Mouse (Mus musculus) MEL (cell line): ENCODE data around the gene Etfdh.

Experiments used
- CTCF ChIP-seq, 3 experiments: IDR thresholded peaks in 2 of 3; conservative IDR thresholded peaks in 1 of 3; 2 replicates each; pipeline ENCODE4 v1.5.1; 2011 to 2012; ENCODE audit warnings: low read length in 3 of 3, low read depth in 2 of 3, mild to moderate bottlenecking in 2 of 3, improper control_type of control experiment in 1 of 3, inconsistent platforms in 1 of 3, mixed read lengths in 1 of 3, moderate library complexity in 1 of 3; ENCODE audit not compliant: control insufficient read depth in 1 of 3, insufficient read depth in 1 of 3, poor library complexity in 1 of 3, severe bottlenecking in 1 of 3
- POLR2A ChIP-seq, 2 experiments: IDR thresholded peaks; 2 replicates each; pipeline ENCODE4 v1.6.1; 2011 to 2012; ENCODE audit warnings: low read length in 2 of 2, mild to moderate bottlenecking in 2 of 2, control low read depth in 1 of 2, improper control_type of control experiment in 1 of 2, low read depth in 1 of 2, moderate library complexity in 1 of 2; ENCODE audit not compliant: control insufficient read depth in 1 of 2, insufficient read depth in 1 of 2, poor library complexity in 1 of 2
- ZC3H11A ChIP-seq: IDR thresholded peaks from 2 replicates; pipeline ENCODE4 v1.6.1; 2012; ENCODE audit warnings: low read depth, mild to moderate bottlenecking, inconsistent platforms, low read length, improper control_type of control experiment

GRCm38 (mm10) chr3:79559773-79560045 is 69.6 kb downstream of the Etfdh start:
- no peak for TF ChIP-seq ZC3H11A
- TF ChIP-seq CTCF (IDR thresholded peaks at IDR 0.05 in 2 of 3, conservative IDR thresholded peaks at IDR 0.05 in 1 of 3; ENCODE audit: control insufficient read depth in 1 of 3, insufficient read depth in 1 of 3, low read depth in 2 of 3, low read length in 3 of 3, poor library complexity in 1 of 3, severe bottlenecking in 1 of 3) = no peak
- no peak for TF ChIP-seq POLR2A (IDR thresholded peaks at IDR 0.05; ENCODE audit: control insufficient read depth in 1 of 2, insufficient read depth in 1 of 2, low read depth in 1 of 2, low read length in 2 of 2, poor library complexity in 1 of 2)
